Mouse (Mus musculus) intestine, embryonic 15.5 days (tissue): ENCODE measurements around the gene Fus. TPM values are rescaled to one million over a fixed set of nuclear protein-coding genes. Genes with fewer than 3 reads are reported as not detected.

ENCODE experiments used
- ATAC-seq: fragments of 200-750 bp; cut with Nextera tagmentation; 2 replicates; pipeline ENCODE4 v1.8.0; 2017; ENCODE audit warnings: moderate TSS enrichment, moderate library complexity
- H3K27ac ChIP-seq: fragments of 300-500 bp; sonication (generic); 2 replicates; pipeline ENCODE4 v1.5.1; 2015; ENCODE audit warnings: mild to moderate bottlenecking, inconsistent platforms
- H3K27me3 ChIP-seq: fragments of 300-500 bp; sonication (generic); replicated peaks from 2 replicates; pipeline ENCODE4 v1.6.1; 2015; ENCODE audit warnings: inconsistent platforms
- H3K36me3 ChIP-seq: fragments of 300-500 bp; sonication (generic); 2 replicates; pipeline ENCODE4 v1.6.1; 2015; ENCODE audit warnings: inconsistent platforms
- H3K4me1 ChIP-seq: fragments of 300-500 bp; sonication (generic); replicated peaks from 2 replicates; pipeline ENCODE4 v1.6.1; 2015; ENCODE audit warnings: inconsistent platforms
- H3K4me2 ChIP-seq: fragments of 300-500 bp; sonication (generic); replicated peaks from 2 replicates; pipeline ENCODE4 v1.6.1; 2015; ENCODE audit warnings: mild to moderate bottlenecking, inconsistent platforms
- H3K4me3 ChIP-seq: fragments of 300-500 bp; sonication (generic); replicated peaks from 2 replicates; pipeline ENCODE4 v1.5.1; 2015; ENCODE audit warnings: inconsistent platforms
- H3K9ac ChIP-seq: fragments of 300-500 bp; sonication (generic); 2 replicates; pipeline ENCODE4 v1.6.1; 2015; ENCODE audit warnings: inconsistent platforms
- H3K9me3 ChIP-seq: fragments of 300-500 bp; sonication (generic); 2 replicates; pipeline ENCODE4 v1.6.1; 2016; ENCODE audit warnings: inconsistent platforms
- WGBS: fragments of 180-500 bp; shearing (Covaris S2); methylation state at CpG from one replicate; pipeline ENCODE4 v1.1.7; 2015; 5-methylcytosine and 5-hydroxymethylcytosine counted together
- polyA plus RNA-seq: library from polyadenylated mRNA; unstranded; fragments of >200 nt; fragmentation: Nextera tagmentation; extraction: Ambion mirVana; gene quantifications from 2 replicates; pipeline ENCODE4 v1.2.1, GENCODE M21; 2015

Gene Fus
- polyA plus RNA-seq, 1 experiment from 2014 or later, result 315 TPM

- no peak overlapping the region for H3K4me2 ChIP-seq
- no peak for ATAC-seq
- no peak overlapping the region for H3K27ac ChIP-seq
- H3K36me3 ChIP-seq, result no peaks in the 10 kb centered on the region
- no peaks in the 10 kb centered on the region for H3K27me3 ChIP-seq
- 36% methylated on average over 13 of the region's 13 CpGs for WGBS
- H3K4me3 ChIP-seq, result no peak overlapping the region
- H3K9ac ChIP-seq, result no peak overlapping the region
- H3K9me3 ChIP-seq, result no peaks in the 10 kb centered on the region
- H3K4me1 ChIP-seq, result no peaks in the 10 kb centered on the region
Measured at GRCm38 (mm10) chr7:127952864-127953581, 14.2 kb upstream of the Fus start.

DNA sequence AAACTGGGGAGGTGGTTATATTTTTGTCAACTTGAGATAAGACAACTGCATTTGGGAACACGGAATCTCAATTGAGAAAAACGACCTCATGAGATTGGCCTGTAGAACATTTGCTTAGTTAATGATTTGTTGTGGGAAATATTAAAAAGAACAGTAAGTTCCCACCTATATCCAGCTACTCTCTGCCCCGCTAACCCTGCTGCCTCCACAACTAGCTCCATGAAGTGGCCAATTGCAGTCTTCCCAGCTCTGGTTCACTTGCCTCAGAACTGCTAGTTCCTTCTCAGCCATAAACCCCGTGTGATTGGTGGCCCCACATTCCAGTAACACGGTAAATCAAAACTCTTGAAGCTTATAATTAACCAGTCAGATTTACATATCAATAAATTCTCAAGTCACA, 7.9 kb upstream of the Fus start:
- Histone ChIP-seq H3K4me1 (no peaks in the 10 kb centered on the region), H3K9ac (no peak overlapping the region), H3K27me3 (no peaks in the 10 kb centered on the region), H3K4me3 (no peak overlapping the region), H3K4me2 (no peak overlapping the region), H3K9me3 (no peaks in the 10 kb centered on the region), H3K27ac (no peak overlapping the region), H3K36me3 (no peaks in the 10 kb centered on the region)
- ATAC-seq, result no peak
- WGBS, result 58% methylated on average over 5 of the region's 5 CpGs

GRCm38 (mm10) chr7:127966371-127966918, 812 bp upstream of the Fus start:
- Histone ChIP-seq H3K27ac (peak overlapping the region; percentile 98), H3K36me3 (peaks cover 11% of the 10 kb centered on the region; the same call in 1 of the 2 replicates), H3K9me3 (no peaks in the 10 kb centered on the region), H3K4me3 (peak overlapping the region; percentile 87), H3K9ac (peak overlapping the region; percentile 98), H3K27me3 (no peaks in the 10 kb centered on the region), H3K4me1 (peaks cover 10% of the 10 kb centered on the region; the same call in 1 of the 2 replicates), H3K4me2 (peak overlapping the region; percentile 66)
- 8% methylated on average over 10 of the region's 10 CpGs for WGBS
- ATAC-seq, result no peak

- Histone ChIP-seq H3K4me1 (peaks cover 10% of the 10 kb centered on the region; the same call in 1 of the 2 replicates), H3K27ac (peak overlapping the region; percentile 98), H3K4me2 (peak overlapping the region; percentile 76), H3K36me3 (peaks cover 24% of the 10 kb centered on the region), H3K4me3 (peak overlapping the region; percentile 87), H3K27me3 (no peaks in the 10 kb centered on the region), H3K9me3 (no peaks in the 10 kb centered on the region), H3K9ac (peak overlapping the region; percentile 98)
- under 1% methylated on average over 42 of the region's 42 CpGs for WGBS
- peak; percentile 73 for ATAC-seq
Measured at GRCm38 (mm10) chr7:127967922-127968828, 918 bp downstream of the Fus start.

DNA sequence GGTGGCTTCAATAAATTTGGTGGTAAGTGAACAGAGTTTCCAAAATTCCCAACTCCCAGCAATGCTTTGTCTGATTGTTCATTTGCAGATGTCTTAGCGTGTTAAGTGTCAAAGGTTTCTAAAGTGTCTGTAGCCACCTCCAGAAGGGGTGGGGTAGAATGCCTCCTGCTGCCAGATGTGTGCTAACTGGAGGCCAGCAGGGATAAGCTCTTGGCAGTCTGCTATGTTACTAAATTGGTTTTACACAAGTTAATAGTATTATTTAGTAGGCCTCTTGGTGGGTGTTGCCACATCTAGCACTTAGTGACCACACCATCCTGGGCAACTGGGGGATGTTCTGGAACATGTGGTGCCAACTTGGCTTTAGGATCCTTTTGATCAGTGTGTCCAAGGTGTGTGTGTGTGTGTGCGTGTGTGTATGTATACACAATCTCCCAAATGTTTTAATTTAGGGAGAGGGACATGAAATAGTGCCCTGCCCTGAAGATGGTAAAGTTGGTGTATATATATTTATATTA, 7.2 kb downstream of the Fus start:
- 88% methylated on average over 2 of the region's 2 CpGs for WGBS
- Histone ChIP-seq H3K27me3 (no peaks in the 10 kb centered on the region), H3K4me3 (no peak overlapping the region), H3K36me3 (peaks cover 60% of the 10 kb centered on the region), H3K27ac (no peak overlapping the region), H3K4me2 (no peak overlapping the region), H3K9ac (no peak overlapping the region), H3K9me3 (no peaks in the 10 kb centered on the region), H3K4me1 (0 out of 2 replicates have a peak, but pooled peaks cover 2% of the 10 kb centered on the region)
- 0 out of 2 replicates have a peak, but pooled peaks have one; percentile 23 for ATAC-seq

- no peak overlapping the region for H3K27ac ChIP-seq
- H3K27me3 ChIP-seq, result no peaks in the 10 kb centered on the region
- ATAC-seq, result no peak
- H3K4me3 ChIP-seq, result no peak overlapping the region
- no peak overlapping the region for H3K4me2 ChIP-seq
- peaks cover 59% of the 10 kb centered on the region for H3K36me3 ChIP-seq
- no peak overlapping the region for H3K9ac ChIP-seq
- no peaks in the 10 kb centered on the region for H3K9me3 ChIP-seq
- 87% methylated on average over 2 of the region's 2 CpGs for WGBS
- H3K4me1 ChIP-seq, result no peaks in the 10 kb centered on the region
Measured at GRCm38 (mm10) chr7:127978856-127979255, 11.6 kb downstream of the Fus start.

- Histone ChIP-seq H3K9ac (no peak overlapping the region), H3K27ac (no peak overlapping the region), H3K4me3 (no peak overlapping the region), H3K9me3 (no peaks in the 10 kb centered on the region), H3K4me1 (no peaks in the 10 kb centered on the region), H3K27me3 (no peaks in the 10 kb centered on the region), H3K36me3 (peaks cover 56% of the 10 kb centered on the region), H3K4me2 (no peak overlapping the region)
- no peak for ATAC-seq
- 88% methylated on average over 3 of the region's 3 CpGs for WGBS
Measured at GRCm38 (mm10) chr7:127980606-127981005, 13.3 kb downstream of the Fus start.

GRCm38 (mm10) chr7:127988904-127989303, 21.6 kb downstream of the Fus start:
- Histone ChIP-seq H3K4me3 (no peak overlapping the region), H3K4me2 (no peak overlapping the region), H3K9me3 (no peaks in the 10 kb centered on the region), H3K27ac (no peak overlapping the region), H3K27me3 (no peaks in the 10 kb centered on the region), H3K4me1 (peaks cover 4% of the 10 kb centered on the region; the same call in 1 of the 2 replicates), H3K9ac (no peak overlapping the region), H3K36me3 (peaks cover 23% of the 10 kb centered on the region)
- ATAC-seq, result no peak
- 83% methylated on average over 1 of the region's 1 CpGs for WGBS

GRCm38 (mm10) chr7:127991643-127992487, 24.6 kb downstream of the Fus start:
- Histone ChIP-seq H3K36me3 (0 out of 2 replicates have a peak, but pooled peaks cover 11% of the 10 kb centered on the region), H3K4me1 (peaks cover 4% of the 10 kb centered on the region; the same call in 1 of the 2 replicates), H3K27ac (peak overlapping the region; percentile 46), H3K4me3 (peak overlapping the region; percentile 41), H3K27me3 (no peaks in the 10 kb centered on the region), H3K4me2 (peak overlapping the region; percentile 67), H3K9me3 (no peaks in the 10 kb centered on the region), H3K9ac (peak overlapping the region; percentile 2; the same call in 1 of the 2 replicates)
- 43% methylated on average over 6 of the region's 6 CpGs for WGBS
- peak; percentile 46 for ATAC-seq

DNA sequence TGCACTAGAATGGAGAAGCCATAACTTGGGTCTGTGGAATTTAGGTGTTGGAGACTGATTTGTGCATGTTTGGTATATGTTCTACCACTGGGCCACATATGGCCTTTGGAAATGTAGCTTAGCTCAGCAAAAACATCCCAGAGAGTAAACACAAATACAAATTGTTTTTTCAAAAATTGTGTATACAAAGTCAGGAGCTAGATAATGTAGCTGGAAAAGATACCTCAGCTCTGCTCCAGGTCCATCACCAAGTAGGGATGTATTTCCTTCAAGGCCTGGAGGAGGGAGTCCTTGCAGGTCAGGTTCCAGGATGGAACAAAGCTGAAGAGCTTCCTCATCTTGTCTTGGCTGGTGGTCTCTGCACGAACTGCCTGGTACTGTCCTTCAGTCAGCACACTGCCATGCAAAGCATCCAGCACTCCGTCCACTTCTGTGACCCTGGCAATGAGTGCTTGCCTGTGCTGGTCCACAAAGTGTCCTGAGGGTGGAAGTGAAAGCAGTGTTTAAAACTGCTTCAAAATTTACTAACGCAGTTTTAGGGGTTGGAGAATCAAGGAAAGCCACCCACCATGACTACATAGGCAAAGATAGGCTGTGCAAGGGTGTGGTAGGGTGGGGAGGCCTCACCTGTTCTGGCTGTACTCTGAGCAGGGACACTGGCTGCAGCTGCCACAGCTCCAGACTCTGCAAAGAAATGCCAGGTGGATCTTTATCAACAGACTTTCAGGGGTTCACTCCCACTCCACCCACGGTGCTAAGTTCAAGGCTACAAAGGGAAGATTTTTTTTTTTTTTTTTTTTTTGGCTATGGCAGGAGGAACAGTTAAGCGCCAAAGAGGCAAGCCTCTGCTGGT, 25.5 kb downstream of the Fus start:
- 0 out of 2 replicates have a peak, but pooled peaks cover 5% of the 10 kb centered on the region for H3K36me3 ChIP-seq
- H3K4me3 ChIP-seq, result peak overlapping the region; percentile 41
- H3K27me3 ChIP-seq, result no peaks in the 10 kb centered on the region
- 25% methylated on average over 5 of the region's 5 CpGs for WGBS
- H3K4me2 ChIP-seq, result peak overlapping the region; percentile 67
- H3K27ac ChIP-seq, result peak overlapping the region; percentile 81
- peaks cover 4% of the 10 kb centered on the region; the same call in 1 of the 2 replicates for H3K4me1 ChIP-seq
- ATAC-seq, result peak; percentile 81
- no peaks in the 10 kb centered on the region for H3K9me3 ChIP-seq
- H3K9ac ChIP-seq, result peak overlapping the region; percentile 45
